Mouse (Mus musculus) ovary, adult 18-20 months (tissue): ENCODE measurements around the gene Nts.
"Not testable (repeated sequence)": the region's sequence is repeated elsewhere in the genome, so short reads cannot be mapped to it uniquely, and the experiment has no call there.

Source experiments
- DNase-seq: peaks from one replicate; pipeline ENCODE4 v3.0.0; 2022; ENCODE audit warnings: low spot score, mixed read lengths

The Nts gene

DNA sequence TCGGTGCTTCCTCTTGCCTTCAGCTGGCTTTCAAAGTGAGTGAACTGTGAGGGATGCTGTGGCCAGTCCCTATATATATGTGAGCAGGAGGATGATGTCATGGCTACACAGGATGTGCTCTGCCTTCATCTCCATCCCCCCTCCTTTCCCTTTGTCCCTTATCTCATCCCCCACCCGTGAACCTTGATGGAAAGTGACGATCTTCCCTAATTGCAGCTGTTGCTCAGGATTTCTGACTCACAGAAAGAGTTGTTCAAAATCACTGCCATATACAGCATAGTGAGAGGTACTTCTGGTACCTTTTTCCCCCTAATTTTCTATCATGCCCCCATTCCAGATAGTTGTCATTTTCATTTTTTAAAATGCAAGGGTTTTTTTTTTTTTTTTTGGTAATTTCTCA lies at the start of gene Nts:
Nts (minus strand) TSS at position 101 of the 400 bp plus-strand sequence.
- DNase-seq = no peak

DNA sequence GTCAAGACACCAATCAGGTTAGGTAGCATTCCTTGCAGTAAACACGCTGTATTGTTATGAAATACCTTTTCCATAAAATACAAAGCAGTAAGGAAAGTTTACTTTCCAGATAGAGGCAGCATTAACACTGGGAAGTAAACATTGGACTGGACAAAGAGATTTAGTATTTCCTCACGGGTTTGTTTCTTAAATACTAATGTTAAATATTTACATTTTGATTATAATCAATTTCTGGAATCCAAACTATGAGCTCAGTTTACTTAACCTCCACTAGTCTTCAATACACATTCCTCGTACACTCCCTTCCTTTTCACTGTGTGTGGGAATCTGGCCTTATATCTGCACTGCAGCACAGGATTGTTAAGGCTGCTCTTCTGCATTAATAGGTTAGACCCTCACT lies 37.6 kb upstream of the Nts start:
- no peak for DNase-seq

DNA sequence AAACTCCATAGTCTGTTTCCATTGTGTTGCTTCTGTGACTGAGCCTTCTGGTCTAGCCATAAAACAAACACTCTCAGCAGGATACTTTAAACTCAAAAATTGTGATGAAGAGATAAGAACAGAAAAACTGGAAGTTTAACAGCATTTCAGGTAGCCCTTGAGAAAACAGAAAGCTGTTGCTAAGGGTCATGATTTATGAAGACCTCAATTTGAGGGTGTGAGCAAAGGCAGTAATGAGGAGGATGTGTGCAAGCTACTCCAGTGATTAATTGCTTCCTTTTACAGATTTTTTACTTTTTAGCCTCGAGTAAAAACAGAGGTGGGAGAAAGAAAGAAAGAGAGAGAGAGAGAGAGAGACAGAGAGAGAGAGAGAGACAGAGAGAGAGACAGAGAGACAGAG lies 23.9 kb upstream of the Nts start:
- no peak for DNase-seq

DNA sequence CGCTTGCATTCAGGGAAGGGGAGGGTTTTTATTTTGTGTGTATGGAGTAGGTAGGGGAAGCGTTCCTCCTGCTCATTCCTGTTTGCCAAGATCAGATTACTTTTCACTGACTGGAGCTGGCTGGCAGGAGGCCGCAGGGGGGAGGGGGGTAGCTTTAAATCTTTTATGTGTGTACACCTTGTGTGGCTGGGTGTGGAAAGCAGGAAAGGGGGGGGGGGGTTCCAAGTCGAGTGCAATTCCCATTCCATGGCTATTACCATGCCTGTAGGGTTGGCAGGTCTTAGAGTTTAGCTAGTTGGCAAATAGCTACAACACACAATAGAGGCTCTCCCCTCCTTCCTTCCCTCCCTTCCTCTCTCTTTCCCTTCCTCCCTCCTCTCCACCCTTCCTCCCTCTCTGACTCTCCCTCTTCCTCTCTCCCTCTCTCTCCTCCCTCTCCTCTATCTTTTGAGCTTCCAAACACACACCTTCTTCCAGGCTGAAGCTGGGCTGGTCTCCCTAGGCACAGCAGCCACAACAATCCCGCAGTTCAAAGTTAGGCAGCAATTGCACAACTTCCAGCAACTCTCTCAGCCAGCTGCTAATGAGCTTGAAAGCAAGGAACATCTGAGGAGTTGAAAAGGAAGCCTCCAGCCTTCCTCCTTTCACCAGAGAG lies 21.6 kb upstream of the Nts start, which contains the start of gene Rassf9:
Rassf9 (plus strand) TSS at position 416 of the 655 bp plus-strand sequence.
- DNase-seq = peak; percentile 16

DNA sequence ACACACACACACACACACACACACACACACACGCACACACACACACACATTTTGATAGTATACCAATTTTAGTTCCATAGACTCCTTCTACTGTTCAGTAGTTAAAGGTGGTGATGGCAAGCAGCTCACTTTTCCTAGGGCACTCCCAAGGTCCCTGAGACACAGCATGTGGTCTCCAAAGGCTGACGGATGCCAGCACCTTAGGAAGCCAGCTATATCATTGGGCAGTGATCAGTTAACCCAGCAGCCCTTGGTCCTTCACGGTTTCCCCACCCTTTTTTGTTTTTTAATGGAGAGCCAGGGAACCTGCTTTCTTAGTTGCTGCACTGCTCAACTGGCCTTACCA lies 21.1 kb upstream of the Nts start:
- DNase-seq = no peak

DNA sequence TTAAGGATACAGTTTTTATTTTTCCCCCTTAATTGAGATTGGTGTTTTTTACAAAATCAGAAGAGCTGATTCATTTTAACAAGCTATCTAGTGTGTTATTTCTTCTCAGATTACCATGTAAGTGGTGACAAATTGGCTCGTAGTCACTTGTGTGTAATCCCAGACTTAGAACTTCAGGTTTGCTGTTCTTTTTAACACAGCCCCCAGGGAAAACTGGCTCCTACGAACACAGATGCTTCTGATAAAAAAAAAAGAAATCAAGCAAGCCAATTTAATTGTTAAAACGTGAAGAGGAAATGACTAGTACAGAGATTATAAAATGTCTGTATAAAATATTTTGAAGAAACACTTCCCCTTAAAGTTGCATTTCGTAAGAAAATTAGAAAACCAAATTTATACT lies 17.1 kb upstream of the Nts start:
- DNase-seq = no peak

DNA sequence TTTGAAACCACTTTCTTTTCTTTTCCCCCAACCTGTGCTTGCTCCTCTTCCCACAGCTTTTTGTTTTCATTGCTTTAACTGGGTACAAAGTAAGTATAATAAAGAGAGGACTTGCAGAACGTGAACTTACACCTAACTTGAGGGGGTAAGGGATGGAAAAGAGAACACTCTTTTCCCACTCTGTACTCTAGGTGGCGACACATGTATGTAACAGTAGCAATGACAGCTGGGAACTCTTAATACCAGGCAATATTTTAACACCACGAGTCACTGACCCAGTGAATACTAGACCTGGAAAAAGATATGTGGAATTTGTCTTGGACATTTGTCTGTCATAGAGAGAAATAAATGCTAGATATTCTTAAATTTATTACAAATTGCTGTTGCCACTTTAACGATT lies 8.5 kb upstream of the Nts start:
- DNase-seq = no peak

DNA sequence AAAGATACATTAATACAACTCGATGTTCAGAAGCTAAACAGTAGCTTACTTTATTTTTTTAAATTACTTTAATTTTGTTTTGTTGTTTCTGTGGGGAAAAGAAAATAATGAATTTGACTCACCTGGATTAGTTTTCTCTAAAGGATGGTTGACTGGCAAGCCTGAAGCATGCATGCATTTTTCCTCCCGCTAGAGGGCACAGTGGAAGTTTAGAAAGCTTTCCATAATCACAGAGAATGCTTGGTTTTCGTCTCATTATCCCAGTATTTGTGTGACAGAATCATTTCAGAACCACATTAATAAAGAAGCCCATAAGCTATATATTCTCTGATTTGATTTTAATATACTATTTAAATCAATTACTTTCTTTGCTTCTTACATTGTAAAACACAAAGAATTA lies 1.5 kb upstream of the Nts start:
- no peak for DNase-seq

DNA sequence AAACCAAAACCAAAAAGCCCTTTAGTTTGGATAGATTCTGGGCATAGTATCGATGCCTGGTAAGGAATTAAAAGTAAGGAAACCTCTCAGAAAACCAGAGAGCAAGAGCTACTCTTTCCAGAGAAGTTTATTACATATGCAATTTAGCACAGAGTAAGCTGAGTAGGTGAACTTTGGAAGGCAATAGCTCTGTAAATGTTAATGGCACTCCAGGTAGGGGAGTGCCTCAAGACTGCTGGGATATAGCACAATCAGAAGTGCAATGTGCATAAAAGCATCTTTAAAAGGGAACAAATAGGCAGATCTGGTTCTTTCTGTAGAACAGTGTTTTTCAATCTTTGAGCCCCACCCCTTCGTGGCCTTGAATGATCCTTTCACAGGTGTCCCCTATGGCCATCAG lies 20.9 kb downstream of the Nts start:
- DNase-seq = no peak

DNA sequence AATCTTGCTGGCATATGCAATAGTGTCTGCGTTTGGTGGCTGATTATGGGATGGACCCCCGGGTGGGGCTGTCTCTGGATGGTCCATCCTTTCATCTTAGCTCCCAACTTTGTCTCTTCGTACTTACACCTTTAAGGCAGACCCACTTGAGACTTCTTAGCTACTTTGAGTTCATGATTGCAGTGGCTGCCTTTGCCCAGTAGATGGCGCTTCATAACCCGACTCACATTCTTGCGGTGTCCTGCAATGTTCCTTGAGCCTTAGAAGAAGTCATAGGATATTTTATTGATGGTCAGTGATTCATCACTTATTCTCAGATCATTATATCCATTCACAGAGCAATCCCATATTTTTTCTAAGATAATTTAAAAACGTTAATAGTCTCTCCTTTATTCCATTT lies 38.5 kb downstream of the Nts start:
- DNase-seq = no peak

DNA sequence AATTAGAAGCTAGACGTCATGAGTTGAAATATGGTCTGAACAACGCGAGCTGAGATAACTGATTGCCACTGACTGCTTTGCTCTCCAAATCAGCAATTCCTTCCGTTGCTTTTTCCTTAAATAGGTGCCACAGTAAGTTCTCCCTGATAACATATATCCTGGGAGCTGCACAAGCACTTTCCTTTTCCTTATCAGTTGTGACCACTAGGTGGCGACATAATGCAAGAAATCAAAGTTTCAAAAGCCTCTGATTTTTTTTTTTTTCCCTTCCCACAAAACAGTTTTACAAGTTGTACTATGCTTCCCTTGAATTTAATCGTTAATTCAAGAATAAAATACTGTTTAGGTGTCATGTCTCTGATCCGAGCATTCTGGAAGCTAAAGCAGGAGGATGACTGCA lies 40.8 kb downstream of the Nts start:
- no peak for DNase-seq

DNA sequence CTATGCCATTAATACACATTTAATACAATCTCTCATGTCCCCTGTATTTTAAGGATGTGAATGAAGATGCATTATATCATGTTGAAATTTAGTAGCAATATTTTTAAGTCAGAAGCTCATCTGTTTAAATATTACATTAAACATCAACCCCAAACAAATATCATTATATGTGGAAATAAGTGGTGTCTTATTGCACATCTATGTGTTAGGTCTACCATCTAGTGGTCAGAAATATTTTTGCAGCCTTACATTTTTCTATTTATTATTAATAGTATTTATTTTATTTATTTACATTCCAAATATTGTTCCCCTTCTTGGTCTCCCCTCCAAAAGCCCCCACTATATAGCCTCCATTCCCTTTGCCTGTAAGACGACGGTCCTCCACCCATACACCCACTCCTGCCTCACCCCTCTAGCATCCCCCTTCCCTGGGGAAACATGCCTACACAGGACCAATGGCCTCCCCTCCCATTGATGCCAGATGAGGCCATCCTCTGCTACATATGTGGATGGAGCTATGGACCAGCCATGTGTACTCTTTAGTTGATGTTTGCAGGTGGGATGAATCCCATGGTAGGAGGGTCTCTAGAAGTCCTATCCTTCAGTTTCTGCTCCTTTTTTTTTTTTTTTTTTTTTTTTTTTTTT lies 45.3 kb downstream of the Nts start:
- no peak for DNase-seq

DNA sequence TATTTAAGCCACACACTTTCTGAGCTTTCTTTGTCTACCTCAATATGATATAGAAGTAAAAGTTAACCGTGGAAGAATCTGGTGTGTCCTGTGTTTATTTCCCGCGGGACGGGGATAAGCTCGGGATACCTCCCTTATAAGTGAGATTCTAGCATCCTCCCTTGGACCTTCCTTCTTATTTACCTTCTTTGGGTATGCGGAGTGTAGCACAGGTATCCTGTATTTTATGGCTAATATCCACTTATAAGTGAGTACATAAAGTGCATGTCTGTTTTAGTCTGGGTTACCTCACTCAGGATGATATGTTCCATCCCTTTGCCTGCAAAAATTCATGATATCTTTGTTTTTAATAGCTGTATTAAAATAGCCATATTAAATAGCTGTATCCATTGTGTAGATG lies 54.8 kb downstream of the Nts start:
- not testable (repeated sequence) for DNase-seq

DNA sequence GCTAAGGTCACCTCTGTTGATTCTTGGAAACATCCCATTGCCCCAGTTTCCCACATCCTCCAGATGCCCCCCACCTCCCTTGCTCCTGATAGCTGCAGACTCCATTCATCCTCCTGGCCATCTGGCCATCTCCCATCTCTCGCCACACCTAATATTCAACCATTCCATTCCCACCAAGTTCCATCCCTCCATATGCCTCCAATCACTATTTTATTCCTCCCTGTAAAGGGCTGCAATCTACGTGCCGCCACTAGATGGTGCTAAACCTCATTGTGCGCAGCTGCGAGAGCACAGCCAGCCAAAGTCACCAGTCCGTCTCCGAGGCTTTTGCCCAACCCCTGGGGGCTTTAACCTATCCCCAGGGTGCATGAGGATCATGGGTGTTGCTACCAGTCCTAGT lies 55.2 kb downstream of the Nts start:
- DNase-seq = not testable (repeated sequence)
